Mouse (Mus musculus): Measurements from ENCODE around the gene Dnajb14. TPM values are rescaled to one million over a fixed set of nuclear protein-coding genes. Genes with fewer than 3 reads are reported as not detected.
"Not testable (repeated sequence)": the region's sequence is repeated elsewhere in the genome, so short reads cannot be mapped to it uniquely, and the experiment has no call there.

Dnajb14 gene
- polyA plus RNA-seq, 1 experiment from 2014 or later: 7.3 TPM

- ATAC-seq: no peak
- no peak overlapping the region for H3K4me3 ChIP-seq
- H3K27ac ChIP-seq: no peak overlapping the region
- 85% methylated on average over 4 of the region's 5 CpGs for WGBS
- H3K36me3 ChIP-seq (ENCODE audit: poor library complexity, severe bottlenecking): no peaks in the 10 kb centered on the region
- H3K27me3 ChIP-seq: no peaks in the 10 kb centered on the region
- H3K9ac ChIP-seq: no peak overlapping the region
- 0 out of 2 replicates have a peak, but pooled peaks cover 4% of the 10 kb centered on the region for H3K4me1 ChIP-seq
- H3K4me2 ChIP-seq: no peak overlapping the region
- no peaks in the 10 kb centered on the region for H3K9me3 ChIP-seq (replicated peaks)
These were observed 20.9 kb upstream of the Dnajb14 start for GRCm38 (mm10) chr3:137846552-137846951.

DNA sequence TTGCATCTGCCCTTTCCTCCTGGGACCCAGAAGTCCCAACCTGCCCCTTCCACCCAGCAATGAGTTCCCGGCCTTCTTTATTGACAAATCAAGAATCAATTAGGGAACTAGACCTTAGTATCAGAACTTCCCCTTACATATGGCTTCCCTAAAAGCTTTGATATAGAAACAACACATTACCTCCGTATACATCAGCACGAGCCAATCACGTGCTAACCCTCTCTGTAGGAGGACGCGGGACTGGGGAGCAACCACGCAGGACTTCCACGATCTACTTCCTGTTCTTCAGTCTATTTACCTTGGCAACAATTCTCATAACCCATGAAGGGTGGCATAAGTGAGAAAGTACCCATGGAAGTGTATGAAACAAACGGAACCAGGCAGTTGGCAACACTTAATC is 19.1 kb upstream of the Dnajb14 start:
- Histone ChIP-seq H3K9me3 (replicated peaks) (no peaks in the 10 kb centered on the region), H3K4me2 (no peak overlapping the region), H3K36me3 (ENCODE audit: poor library complexity, severe bottlenecking) (no peaks in the 10 kb centered on the region), H3K27ac (no peak overlapping the region), H3K9ac (no peak overlapping the region), H3K4me1 (0 out of 2 replicates have a peak, but pooled peaks cover 4% of the 10 kb centered on the region), H3K27me3 (no peaks in the 10 kb centered on the region), H3K4me3 (no peak overlapping the region)
- no peak for ATAC-seq
- WGBS: 95% methylated on average over 9 of the region's 9 CpGs

- no peaks in the 10 kb centered on the region for H3K9me3 ChIP-seq (replicated peaks)
- 94% methylated on average over 5 of the region's 5 CpGs for WGBS
- no peak for ATAC-seq
- no peak overlapping the region for H3K4me2 ChIP-seq
- 0 out of 2 replicates have a peak, but pooled peaks cover 4% of the 10 kb centered on the region for H3K4me1 ChIP-seq
- H3K27ac ChIP-seq: no peak overlapping the region
- H3K36me3 ChIP-seq (ENCODE audit: poor library complexity, severe bottlenecking): no peaks in the 10 kb centered on the region
- H3K9ac ChIP-seq: no peak overlapping the region
- no peak overlapping the region for H3K4me3 ChIP-seq
- H3K27me3 ChIP-seq: no peaks in the 10 kb centered on the region
These were observed 17.8 kb upstream of the Dnajb14 start for GRCm38 (mm10) chr3:137849697-137850096.

DNA sequence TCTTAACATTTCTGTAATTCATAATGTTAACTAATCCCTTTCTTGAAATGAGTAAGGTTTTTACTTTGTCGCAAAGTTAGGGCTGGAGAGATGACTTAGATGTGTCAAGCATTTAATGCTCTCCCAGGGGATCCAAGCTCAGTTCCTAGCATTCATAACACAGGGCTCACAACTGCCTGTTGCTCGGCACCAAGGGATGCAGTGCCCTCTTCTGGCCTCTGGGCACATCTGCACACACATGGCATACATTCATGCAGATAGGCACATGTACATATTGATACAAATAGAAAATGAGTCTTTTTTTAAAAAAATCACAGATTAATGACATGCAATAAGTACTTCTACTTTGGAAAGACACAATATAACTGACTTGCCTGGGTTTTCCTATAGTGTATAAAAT is 16.3 kb upstream of the Dnajb14 start:
- H3K27me3 ChIP-seq: no peaks in the 10 kb centered on the region

DNA sequence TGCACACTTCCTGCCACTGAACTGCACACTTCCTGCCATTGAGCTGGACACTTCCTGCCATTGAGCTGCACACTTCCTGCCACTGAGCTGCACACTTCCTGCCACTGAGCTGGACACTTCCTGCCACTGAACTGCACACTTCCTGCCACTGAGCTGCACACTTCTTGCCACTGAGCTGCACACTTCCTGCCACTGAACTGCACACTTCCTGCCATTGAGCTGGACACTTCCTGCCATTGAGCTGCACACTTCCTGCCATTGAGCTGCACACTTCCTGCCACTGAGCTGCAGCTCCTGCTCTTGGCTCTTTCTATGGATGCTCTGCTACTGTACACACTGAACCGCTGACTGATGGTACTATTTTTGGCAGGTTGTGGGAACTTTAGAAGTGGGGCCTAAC is 14.5 kb upstream of the Dnajb14 start:
- ATAC-seq; H3K36me3 ChIP-seq (ENCODE audit: poor library complexity, severe bottlenecking); H3K4me3 ChIP-seq; H3K27ac ChIP-seq; H3K4me1 ChIP-seq; H3K4me2 ChIP-seq; H3K9ac ChIP-seq; H3K27me3 ChIP-seq; H3K9me3 ChIP-seq (replicated peaks): not testable (repeated sequence)
- WGBS: 94% methylated on average over 1 of the region's 1 CpGs

More for the DNA sequence above, 16.3 kb upstream of the Dnajb14 start:
- Histone ChIP-seq H3K27ac (no peak overlapping the region), H3K36me3 (ENCODE audit: poor library complexity, severe bottlenecking) (no peaks in the 10 kb centered on the region), H3K4me2 (no peak overlapping the region), H3K9me3 (replicated peaks) (no peaks in the 10 kb centered on the region), H3K4me3 (no peak overlapping the region), H3K4me1 (peaks cover 4% of the 10 kb centered on the region; the same call in 1 of the 2 replicates), H3K9ac (no peak overlapping the region)
- ATAC-seq: no peak
- 86% methylated on average over 2 of the region's 2 CpGs for WGBS

DNA sequence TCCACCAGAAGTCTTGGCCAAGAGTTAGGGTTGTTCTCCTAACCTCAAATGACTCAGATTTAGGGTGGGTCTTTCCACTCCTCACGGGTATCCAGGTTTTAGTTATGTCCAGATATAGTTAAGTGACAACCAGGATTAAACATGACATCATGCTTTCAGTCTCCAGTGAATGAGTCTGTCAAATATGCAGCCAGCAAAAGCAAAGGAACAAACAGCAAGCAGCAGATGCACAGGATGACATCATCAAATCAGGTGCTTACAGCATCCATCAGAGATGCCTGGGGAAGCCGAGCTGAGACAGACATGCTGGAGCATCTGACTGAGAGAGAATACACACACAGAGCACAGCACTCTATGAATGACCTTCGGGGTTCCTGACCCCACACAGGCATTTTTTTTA is 12.1 kb upstream of the Dnajb14 start:
- H3K9me3 ChIP-seq (replicated peaks): no peaks in the 10 kb centered on the region
- 69% methylated on average over 3 of the region's 3 CpGs for WGBS
- no peaks in the 10 kb centered on the region for H3K27me3 ChIP-seq
- peak; percentile 58; the same call in 1 of the 2 replicates for ATAC-seq
- no peak overlapping the region for H3K27ac ChIP-seq
- H3K9ac ChIP-seq: no peak overlapping the region
- no peaks in the 10 kb centered on the region; the same call in 1 of the 2 replicates for H3K4me1 ChIP-seq
- no peak overlapping the region for H3K4me3 ChIP-seq
- no peaks in the 10 kb centered on the region for H3K36me3 ChIP-seq (ENCODE audit: poor library complexity, severe bottlenecking)
- no peak overlapping the region for H3K4me2 ChIP-seq

GRCm38 (mm10) chr3:137856061-137856460 is 11.4 kb upstream of the Dnajb14 start:
- Histone ChIP-seq H3K27ac (no peak overlapping the region), H3K4me3 (no peak overlapping the region), H3K4me1 (no peaks in the 10 kb centered on the region; the same call in 1 of the 2 replicates), H3K36me3 (ENCODE audit: poor library complexity, severe bottlenecking) (no peaks in the 10 kb centered on the region), H3K27me3 (no peaks in the 10 kb centered on the region), H3K9ac (no peak overlapping the region), H3K9me3 (replicated peaks) (no peaks in the 10 kb centered on the region), H3K4me2 (no peak overlapping the region)
- ATAC-seq: no peak
- 77% methylated on average over 7 of the region's 7 CpGs for WGBS

DNA sequence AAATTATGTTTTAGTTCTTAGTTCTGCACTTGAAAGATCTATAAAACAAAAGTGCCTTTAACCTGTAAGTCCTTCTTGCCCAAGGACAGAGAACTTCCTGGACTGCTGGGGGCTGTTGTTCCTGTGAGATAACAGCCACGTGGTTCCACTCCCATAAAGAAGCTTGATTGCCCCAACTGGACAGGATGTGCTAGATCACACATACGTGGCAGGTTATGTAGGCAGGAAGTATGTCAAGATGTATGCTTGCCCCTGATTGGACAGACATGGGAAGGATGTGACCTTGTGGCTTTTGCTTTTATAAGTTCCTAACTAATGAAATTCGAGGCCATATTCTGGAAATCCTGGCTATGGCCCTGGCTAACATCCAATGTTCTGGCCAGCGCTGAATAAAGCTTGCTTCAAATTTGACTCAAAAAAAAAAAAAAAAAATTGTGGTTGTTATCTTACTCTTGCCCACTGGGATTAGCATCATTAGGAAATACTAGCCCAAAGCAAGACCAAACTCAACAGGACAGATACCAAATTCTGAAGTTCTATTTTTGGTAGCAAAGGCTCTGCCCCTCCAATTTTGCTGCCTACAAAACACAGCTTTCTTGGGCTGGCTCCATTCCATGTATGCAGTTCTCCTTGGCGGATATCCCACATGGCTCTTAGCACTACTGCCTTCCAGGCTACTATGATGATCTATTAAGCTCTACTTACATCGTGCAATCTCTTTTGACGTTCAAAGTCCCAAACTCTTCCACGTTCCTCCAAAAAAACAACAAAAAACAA is 6.9 kb upstream of the Dnajb14 start:
- WGBS: 83% methylated on average over 8 of the region's 8 CpGs

DNA sequence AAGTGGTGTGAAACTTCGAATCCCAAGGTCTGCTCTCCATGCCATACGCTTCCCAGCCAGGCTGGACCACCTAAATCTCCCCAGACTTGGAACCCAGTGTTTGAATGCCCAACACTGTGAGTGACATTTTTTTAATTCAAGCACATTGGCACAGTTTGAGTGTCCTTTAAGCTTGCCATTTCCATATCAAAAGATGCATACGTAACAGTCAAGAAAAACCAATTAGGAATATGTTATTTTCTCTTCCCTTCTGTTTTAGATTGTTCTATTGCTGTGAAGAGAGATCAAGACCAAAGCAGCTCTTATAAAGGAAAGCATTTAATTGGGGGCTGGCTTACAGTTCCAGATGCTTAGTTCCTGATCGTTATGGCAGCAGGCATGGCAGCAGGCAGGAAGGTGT is 6.0 kb upstream of the Dnajb14 start:
- Histone ChIP-seq H3K4me2 (no peak overlapping the region), H3K4me3 (no peak overlapping the region), H3K9ac (no peak overlapping the region), H3K27me3 (no peaks in the 10 kb centered on the region), H3K9me3 (replicated peaks) (no peaks in the 10 kb centered on the region), H3K36me3 (ENCODE audit: poor library complexity, severe bottlenecking) (0 out of 2 replicates have a peak, but pooled peaks cover 4% of the 10 kb centered on the region), H3K27ac (no peak overlapping the region), H3K4me1 (peaks cover 12% of the 10 kb centered on the region; the same call in 1 of the 2 replicates)
- WGBS: 52% methylated on average over 4 of the region's 4 CpGs
- no peak for ATAC-seq

More for the DNA sequence above, 6.9 kb upstream of the Dnajb14 start:
- no peak for ATAC-seq
- Histone ChIP-seq H3K27me3 (no peaks in the 10 kb centered on the region), H3K27ac (no peak overlapping the region), H3K4me2 (no peak overlapping the region), H3K4me3 (no peak overlapping the region), H3K9me3 (replicated peaks) (no peaks in the 10 kb centered on the region), H3K9ac (no peak overlapping the region), H3K36me3 (ENCODE audit: poor library complexity, severe bottlenecking) (no peaks in the 10 kb centered on the region), H3K4me1 (peaks cover 7% of the 10 kb centered on the region)

DNA sequence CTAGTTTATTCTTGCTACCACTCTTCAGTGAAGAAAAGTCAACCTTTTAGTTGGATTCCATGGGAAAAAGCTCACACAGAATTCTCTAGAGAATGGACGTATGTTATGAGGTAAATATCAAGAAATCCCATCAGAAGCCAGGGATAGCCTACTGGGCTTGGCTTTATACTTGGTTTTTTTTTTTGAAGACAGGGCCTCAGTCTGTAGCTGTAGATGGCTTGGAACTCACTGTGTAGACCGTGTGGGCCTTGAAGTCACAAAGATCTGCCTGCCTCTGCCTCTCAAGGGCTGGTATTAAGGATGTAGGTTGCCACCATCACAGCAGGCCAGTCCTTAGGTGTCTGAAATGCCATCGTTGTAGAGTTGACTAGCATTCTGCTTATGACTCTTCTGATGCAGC is 4.9 kb upstream of the Dnajb14 start:
- Histone ChIP-seq H3K27ac (no peak overlapping the region), H3K36me3 (ENCODE audit: poor library complexity, severe bottlenecking) (0 out of 2 replicates have a peak, but pooled peaks cover 10% of the 10 kb centered on the region), H3K4me1 (peaks cover 20% of the 10 kb centered on the region), H3K9ac (no peak overlapping the region), H3K9me3 (replicated peaks) (no peaks in the 10 kb centered on the region), H3K27me3 (no peaks in the 10 kb centered on the region), H3K4me3 (no peak overlapping the region), H3K4me2 (no peak overlapping the region)
- no peak for ATAC-seq
- 94% methylated on average over 3 of the region's 3 CpGs for WGBS

- ATAC-seq: no peak
- no peaks in the 10 kb centered on the region for H3K9me3 ChIP-seq (replicated peaks)
- H3K27ac ChIP-seq: peak overlapping the region; percentile 98
- peak overlapping the region; percentile 85 for H3K4me3 ChIP-seq
- no peaks in the 10 kb centered on the region for H3K27me3 ChIP-seq
- 0 out of 2 replicates have a peak, but pooled peaks cover 10% of the 10 kb centered on the region for H3K36me3 ChIP-seq (ENCODE audit: poor library complexity, severe bottlenecking)
- H3K9ac ChIP-seq: peak overlapping the region; percentile 66
- WGBS: 39% methylated on average over 21 of the region's 22 CpGs
- H3K4me2 ChIP-seq: peak overlapping the region; percentile 64
- peaks cover 24% of the 10 kb centered on the region for H3K4me1 ChIP-seq
These were observed 3.9 kb upstream of the Dnajb14 start for GRCm38 (mm10) chr3:137863330-137864123.

Data from forebrain, embryonic 13.5 days (tissue).